Mouse (Mus musculus): ENCODE measurements around the gene Slc44a5. TPM values are rescaled to one million over a fixed set of nuclear protein-coding genes. Genes with fewer than 3 reads are reported as not detected.

Gene Slc44a5
- total RNA-seq, 2 experiments from 2014 or later: 0.16 TPM; not detected in 1

DNA sequence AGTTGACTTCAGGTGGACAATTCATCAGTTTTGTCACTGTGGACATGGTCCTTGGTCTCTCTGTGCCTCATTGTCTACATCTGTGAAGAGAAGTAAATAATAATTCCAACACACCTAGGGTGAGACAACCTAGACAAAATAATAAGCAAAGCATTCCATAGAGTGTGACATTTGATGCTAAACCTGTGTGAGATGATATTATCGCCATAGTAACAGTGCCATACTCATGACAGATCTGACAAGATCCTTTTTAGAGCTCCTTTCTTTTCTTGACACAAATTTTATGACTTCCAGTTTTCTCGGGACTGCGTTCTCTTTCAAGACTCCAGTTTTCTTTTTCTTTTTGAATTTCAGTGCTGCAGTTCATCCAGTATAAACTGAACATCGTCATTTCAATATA, 192.6 kb downstream of the Slc44a5 start:
- no peak for DNase-seq (ENCODE audit: low spot score in 2 of 2)

GRCm38 (mm10) chr3:154171881-154172592, 198.8 kb downstream of the Slc44a5 start:
- DNase-seq (ENCODE audit: low spot score in 2 of 2): no peak

DNA sequence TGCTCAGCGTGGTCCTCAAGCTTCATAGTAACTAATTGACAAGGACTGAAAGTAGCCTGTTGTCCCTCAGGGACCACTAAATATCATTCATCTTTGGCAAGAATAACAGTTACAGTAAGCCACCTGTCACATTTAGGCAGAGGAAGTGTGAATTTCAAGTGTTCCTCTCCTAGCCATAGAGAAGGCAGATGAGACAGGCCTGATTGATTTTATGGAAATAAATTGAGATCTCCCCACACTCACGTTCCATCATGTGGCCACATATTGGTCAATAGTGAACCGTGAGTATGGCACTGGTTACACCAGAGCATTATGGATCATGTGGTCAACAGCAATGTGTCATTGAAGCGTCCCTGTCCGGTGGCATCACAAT, 199.3 kb downstream of the Slc44a5 start:
- no peak for DNase-seq (ENCODE audit: low spot score in 2 of 2)

DNA sequence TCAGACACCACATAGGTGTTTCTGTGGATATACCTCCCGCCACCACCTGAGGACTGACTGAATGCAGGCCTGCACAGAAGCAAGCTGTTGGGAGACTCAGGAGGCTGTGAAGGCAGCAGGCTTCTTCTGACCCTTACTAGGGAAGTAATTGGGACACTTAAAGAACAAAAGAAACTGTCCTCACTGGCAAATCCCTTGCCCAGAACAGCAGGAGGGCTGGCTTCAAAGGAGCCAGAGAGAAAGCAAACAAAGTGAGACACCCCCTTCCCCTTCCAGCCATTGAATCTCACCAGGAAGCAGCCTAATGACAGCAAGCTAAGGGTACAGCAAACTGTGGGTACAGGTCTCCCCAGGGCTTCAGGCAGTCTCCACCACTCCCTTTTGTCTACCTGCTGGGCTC, 200.3 kb downstream of the Slc44a5 start:
- DNase-seq (ENCODE audit: low spot score in 2 of 2): no peak

- DNase-seq (ENCODE audit: low spot score in 2 of 2): no peak
These were observed 200.8 kb downstream of the Slc44a5 start for GRCm38 (mm10) chr3:154174031-154174430.

GRCm38 (mm10) chr3:154174766-154175165, 201.5 kb downstream of the Slc44a5 start:
- DNase-seq (ENCODE audit: low spot score in 2 of 2): no peak

GRCm38 (mm10) chr3:154177665-154178305, 204.5 kb downstream of the Slc44a5 start:
- DNase-seq (ENCODE audit: low spot score in 2 of 2): no peak

GRCm38 (mm10) chr3:154179423-154179920, 206.2 kb downstream of the Slc44a5 start:
- DNase-seq (ENCODE audit: low spot score in 2 of 2): no peak

DNA sequence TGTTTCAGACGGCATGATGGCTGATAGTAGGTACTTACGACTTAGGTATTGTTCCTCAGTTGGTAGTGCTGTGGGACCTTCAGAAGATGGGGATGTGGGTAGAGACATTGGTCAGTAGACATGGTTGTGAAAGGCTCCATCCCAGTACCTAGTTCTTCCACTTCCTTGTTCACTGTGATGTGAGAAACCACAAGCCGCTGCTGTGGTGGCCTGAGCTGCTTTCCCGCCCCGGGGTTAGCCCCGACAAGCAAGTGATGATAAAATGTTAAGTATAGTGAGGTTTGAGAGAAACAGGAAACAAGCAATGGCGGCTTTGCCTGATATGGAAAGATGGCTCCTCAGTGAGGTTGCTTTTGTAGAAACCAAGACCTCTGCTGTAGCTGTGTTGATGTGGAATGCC, 209.8 kb downstream of the Slc44a5 start:
- no peak for DNase-seq (ENCODE audit: low spot score in 2 of 2)

- DNase-seq (ENCODE audit: low spot score in 2 of 2): no peak
These were observed 210.7 kb downstream of the Slc44a5 start for GRCm38 (mm10) chr3:154183957-154184356.

GRCm38 (mm10) chr3:154188668-154189067, 215.4 kb downstream of the Slc44a5 start:
- DNase-seq (ENCODE audit: low spot score in 2 of 2): no peak

DNA sequence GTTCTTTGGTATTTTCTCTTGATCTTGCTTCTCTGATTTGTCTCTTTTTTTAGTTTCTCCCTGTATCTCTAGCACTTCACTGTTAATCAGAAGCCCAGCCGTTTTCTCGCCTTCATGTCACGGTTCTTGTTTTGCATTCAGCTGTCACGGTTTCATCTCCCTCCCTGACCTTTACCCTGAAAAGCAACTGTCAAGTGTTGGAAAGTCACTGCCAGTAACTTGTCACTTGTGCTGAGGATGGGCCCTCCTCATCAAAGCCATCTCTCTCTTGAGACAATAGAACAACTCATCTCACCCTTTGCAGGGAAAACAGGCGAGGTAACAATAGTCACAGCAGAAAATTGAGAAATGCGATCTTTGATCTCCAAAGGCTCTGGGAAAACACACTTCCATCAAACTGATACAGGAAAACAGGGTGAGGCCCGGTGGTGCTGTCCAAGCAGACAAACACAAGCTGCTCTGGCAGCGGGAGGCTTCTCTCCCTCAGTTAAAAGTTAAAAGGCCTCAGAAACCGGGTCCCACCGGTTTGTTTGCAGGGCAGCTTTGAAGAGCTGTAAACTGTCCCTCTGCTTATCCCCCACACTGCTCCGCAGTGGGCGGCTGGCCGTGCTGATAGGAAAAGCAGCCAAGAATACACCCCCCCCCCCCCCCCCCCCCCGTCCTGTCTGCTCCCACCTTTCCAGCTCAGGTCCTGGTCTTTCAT, 219.2 kb downstream of the Slc44a5 start:
- no peak for DNase-seq (ENCODE audit: low spot score in 2 of 2)

GRCm38 (mm10) chr3:154193189-154193840, 220.1 kb downstream of the Slc44a5 start:
- no peak for DNase-seq (ENCODE audit: low spot score in 2 of 2)

DNA sequence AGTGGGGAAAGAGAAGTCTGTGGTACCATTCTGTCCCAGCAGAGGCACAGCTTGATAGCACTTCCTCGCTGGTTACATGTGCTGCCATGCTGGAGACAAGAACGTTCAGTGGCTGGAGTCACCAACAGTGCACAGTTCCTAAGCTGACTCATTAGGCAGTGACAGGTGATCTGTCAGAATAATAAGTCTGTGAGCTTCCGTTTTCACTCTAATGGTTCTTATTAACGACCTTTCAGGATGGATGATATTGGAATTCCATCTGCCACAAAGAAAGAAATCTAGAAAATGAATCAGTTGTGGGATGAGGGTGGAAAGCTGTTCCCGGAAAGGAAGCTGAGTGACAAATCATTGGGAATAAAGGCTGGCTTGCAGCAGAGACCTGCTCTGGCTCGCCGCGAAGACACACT, 227.2 kb downstream of the Slc44a5 start:
- no peak for DNase-seq (ENCODE audit: low spot score in 2 of 2)

GRCm38 (mm10) chr3:154201796-154202195, 228.6 kb downstream of the Slc44a5 start:
- no peak for DNase-seq (ENCODE audit: low spot score in 2 of 2)

DNA sequence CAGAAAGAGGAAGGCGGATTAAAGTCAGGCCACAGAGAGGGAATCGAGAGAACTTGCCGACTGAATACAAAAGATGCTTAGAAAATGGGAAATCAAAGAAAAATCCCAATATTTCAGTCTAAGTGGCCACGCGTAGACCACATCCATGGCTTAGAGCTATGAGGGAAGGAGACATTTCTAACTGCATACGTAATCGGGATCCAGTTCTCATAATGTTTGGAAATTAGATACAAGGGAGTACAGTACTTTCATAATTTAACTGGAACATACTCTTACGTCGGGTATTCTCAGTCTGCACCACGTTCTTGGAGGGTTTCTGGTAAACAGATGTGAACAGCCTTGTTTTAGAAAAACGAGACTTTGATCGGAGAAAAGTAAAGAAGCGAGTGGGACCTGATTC, 229.1 kb downstream of the Slc44a5 start:
- no peak for DNase-seq (ENCODE audit: low spot score in 2 of 2)

GRCm38 (mm10) chr3:154208479-154208878, 235.2 kb downstream of the Slc44a5 start:
- no peak for DNase-seq (ENCODE audit: low spot score in 2 of 2)

DNA sequence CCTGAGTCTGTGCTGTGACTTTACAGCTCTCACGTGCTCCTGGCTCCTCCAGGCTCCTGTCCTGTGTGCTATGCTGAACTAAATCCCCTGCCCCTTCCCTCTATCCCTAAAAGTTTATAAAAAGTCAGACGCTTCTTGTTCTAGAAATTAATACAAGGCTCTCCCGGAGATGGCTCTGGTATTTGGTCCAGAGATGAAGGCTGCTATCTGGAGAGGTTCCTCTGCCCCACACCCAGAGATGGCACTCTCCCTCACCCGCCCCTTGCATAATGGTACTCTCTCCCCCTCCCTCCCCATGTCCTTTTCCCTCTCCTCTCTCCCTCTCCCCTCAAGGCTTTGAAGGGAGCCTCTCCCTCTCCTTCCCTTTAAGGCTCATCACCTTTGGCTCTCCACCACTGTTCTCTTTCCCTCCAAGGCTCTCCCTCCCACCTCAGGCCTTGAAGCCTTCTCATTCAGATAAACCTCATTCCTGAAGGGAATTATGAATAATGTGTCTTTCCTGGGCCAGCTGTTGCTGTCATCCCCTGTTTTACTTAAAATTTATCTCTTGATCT, 236.0 kb downstream of the Slc44a5 start:
- DNase-seq (ENCODE audit: low spot score in 2 of 2): no peak

DNA sequence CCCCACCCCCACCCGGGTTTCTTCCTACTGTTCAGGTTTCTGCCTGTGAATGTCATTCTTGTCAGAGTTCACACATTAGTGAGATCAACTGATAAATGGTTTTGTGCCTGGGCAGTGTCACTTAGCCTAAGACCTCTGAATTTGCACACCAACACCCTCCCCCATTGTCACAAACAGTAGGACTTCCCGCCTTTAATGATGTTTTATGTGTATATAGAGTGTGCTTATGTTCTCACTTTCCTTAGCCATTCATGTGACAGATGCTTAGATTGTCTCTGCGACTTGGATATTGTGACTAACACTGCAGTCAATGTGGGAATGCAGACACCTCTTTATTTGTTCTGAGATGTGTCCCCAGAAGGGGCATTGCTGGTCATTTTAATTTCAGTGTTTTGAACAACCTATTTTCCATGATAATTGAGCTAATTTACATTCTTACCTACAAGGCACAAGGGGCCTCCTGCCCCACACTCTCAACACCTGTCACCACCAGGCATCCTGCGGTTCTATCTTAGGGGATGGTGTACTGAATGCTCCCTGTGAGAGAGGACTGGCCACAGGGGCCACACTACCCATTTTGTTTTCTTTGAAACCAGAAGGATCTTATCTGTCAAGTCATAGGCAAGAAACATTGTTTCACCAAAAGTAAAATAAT, 236.7 kb downstream of the Slc44a5 start:
- DNase-seq (ENCODE audit: low spot score in 2 of 2): no peak

GRCm38 (mm10) chr3:154210431-154211055, 237.3 kb downstream of the Slc44a5 start:
- DNase-seq (ENCODE audit: low spot score in 2 of 2): no peak
